Mouse (Mus musculus) thymus, postnatal 36 days (tissue): ENCODE results near the gene Cldn10.

Source experiments
- DNase-seq, 2 experiments: peaks; one replicate each; pipeline ENCODE4 v3.0.0; 2022; ENCODE audit warnings: mixed read lengths in 2 of 2

Cldn10 gene

DNA sequence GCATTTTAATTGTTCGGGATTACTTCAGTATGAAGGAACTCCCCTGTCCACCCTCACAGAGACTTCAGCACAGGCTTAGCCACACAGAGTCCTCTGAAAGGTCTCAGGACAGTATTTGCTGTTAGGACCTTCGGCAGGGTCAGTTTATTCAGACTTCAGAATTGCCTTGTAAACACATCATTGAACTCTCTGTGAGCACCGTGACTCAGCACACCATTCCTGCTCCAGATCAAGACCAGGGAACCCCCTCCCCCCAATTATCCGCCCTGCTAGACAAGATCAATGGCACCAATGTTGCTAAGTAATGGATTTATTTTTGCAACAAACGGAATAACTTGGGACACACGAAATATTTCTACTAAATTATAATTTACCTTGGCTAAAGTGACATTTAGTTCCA is 79.7 kb downstream of the Cldn10 start:
- no peak for DNase-seq

DNA sequence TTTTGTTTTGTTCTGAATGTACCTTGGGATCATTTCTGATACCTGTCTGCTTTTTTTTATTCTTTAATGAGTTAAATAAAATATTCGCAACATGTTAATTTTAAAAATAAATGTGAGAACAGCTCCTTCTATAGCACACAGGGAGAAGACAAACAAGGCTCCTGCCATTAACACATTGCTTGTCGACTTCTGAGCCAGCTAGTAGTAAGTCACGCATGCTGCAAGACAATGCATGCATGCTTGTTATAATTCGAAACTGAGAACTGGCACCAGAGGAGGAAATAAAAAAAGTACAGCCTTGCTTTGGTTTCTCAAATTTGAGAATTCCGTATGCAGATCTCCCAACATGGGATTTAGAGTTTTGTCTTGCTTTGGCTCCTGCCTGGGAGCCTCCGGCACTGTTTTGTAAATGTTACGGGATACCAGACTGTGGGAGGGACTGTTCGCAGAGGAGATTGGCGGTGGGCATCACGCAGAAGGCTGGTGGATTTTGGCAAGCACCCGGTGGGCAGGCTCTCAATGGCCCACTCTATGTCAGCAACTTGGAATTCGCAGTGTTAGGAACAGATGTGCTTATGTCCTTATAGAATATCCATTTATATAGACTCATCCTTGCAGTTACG is 80.5 kb downstream of the Cldn10 start:
- DNase-seq: no peak

GRCm38 (mm10) chr14:118869712-118870111 is 82.0 kb downstream of the Cldn10 start:
- no peak for DNase-seq

- DNase-seq: no peak
Observed at GRCm38 (mm10) chr14:118874126-118874525, 86.4 kb downstream of the Cldn10 start.

GRCm38 (mm10) chr14:118874786-118875415 is 87.2 kb downstream of the Cldn10 start:
- no peak for DNase-seq

DNA sequence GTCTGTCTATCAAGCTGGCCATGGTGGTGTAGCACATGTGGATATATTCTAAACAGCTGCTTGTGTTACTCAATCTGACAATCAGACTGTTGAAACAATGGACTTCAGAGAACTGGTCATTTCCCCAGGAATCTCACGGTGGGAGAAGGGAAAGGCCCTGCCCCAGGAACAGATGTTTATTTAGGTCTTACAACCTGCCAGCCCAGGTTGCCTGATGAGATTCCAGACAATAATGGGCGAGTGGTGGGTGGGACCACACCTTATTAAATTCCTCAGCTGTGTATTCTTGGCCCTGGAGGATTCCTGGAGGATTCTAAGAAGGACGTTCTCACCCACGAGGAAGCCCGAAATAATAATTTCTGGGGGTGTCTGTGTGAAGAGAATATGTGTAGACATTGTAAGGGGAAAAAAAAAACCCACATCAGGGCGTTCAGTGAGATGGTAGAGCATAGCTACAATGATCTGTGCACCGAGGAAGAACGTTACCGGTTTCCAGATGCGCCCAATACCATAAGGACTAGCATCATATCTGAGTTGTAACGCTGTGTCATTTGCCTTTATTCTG is 90.7 kb downstream of the Cldn10 start:
- no peak for DNase-seq

DNA sequence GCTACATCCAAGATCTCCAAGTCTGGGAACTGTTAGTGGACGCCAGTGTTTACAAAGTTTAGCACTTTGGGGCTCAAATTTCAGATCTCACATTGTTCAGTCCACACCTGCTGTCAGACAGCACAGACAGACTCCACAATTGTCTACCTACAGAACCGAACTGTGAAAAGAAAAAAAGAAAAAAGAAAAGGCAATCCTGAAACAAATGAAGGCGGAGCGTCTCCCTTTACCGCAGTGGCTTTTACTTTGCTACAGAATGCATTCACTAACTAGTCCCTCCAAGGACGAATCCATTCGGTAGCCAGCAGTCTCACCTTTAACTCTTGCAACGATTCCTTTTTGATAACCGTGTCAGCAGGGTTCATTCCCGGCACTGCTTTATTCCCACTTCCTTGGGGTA is 93.0 kb downstream of the Cldn10 start:
- DNase-seq: no peak

GRCm38 (mm10) chr14:118883344-118884249 is 95.9 kb downstream of the Cldn10 start:
- DNase-seq: no peak

DNA sequence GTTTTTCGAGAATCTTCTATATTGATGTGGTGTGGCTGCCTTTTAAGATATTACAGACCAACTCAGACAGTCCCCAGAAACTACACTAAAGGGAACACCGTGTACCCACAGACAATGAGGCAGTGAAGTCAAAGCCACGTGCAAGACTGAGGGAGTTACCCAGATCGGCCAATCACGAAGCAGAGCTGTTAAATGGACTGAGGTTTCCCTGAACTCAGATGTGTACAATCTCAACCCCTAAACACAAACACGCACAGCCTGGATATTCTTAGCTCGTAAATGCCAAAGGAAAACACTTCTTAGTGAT is 96.5 kb downstream of the Cldn10 start:
- no peak for DNase-seq

DNA sequence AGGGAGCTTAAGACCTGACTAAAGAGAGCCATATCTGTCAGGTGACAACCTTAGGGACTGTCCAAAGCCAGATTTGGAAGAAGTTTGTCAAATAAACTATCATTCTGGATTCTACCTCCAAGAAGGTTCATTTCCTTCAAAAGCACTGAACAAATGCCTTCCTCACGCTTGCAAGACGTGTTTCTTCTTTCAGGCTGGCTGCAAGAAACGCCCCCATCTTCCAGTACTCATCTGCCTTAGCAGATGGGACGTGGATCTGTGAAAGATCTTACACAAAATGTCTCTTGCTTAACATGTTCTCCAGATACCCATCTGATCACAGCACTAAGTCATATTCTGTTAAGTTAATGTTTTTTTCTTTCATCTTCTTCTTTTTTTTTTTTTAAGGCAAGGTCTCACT is 102.4 kb downstream of the Cldn10 start:
- no peak for DNase-seq

- DNase-seq: no peak
Observed at GRCm38 (mm10) chr14:118895228-118895627, 107.5 kb downstream of the Cldn10 start.

DNA sequence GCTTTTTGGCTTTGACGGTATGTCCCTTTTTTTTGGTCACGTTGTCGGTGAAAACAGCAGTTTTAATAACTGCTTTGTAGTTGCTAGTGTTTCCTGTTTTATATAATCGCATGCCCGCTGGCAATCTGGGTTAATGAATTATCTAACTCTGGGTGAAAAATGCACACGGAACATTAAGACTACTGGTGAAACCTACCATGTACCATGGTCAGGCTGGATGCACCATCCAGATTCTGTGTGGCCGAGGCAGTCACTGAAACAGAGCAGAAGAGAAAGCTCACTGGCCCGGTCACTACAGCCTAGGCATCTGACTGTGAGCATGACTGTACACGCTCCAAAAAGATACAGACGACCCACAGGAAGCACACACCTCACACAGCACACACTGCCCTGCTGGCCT is 107.9 kb downstream of the Cldn10 start:
- no peak for DNase-seq

DNA sequence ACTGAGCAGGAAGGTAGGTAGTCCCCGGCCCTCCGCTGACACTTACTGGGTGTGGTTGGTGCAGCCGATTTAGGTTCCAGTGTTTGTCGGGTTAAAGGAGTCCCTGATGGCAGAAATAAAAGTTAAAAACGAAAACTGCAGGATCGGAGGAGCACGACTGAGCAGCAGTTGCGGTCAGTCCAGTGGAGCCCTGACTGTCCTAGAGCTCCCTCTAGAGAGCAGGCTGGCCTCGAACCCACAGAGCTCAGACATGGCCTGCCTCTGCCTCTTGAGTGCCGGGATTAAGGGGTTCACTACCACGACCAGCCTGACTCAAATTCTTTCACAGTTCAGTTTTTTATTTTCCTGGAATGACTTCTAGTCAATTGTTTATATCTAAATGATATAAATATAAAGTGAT is 112.2 kb downstream of the Cldn10 start:
- DNase-seq: no peak

DNA sequence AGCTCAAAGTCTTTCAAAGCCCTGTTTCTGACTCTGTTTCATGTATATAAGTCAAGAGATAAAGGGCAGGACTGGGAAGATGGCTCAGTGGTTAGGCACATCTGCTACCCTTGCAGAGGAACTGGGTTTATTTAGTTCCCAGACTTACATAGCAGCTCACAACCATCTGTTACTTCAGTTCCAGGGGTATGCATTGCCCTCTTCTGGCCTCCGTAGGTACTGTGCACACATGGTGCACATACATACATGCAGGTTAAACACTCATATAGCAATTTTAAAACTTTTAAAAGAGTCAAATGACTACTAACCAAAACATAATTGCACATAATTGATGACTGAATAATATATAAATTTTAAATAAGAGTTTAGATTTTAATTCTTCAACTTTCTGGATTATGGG is 113.2 kb downstream of the Cldn10 start:
- DNase-seq: no peak

- no peak for DNase-seq
Observed at GRCm38 (mm10) chr14:118903397-118903796, 115.7 kb downstream of the Cldn10 start.

DNA sequence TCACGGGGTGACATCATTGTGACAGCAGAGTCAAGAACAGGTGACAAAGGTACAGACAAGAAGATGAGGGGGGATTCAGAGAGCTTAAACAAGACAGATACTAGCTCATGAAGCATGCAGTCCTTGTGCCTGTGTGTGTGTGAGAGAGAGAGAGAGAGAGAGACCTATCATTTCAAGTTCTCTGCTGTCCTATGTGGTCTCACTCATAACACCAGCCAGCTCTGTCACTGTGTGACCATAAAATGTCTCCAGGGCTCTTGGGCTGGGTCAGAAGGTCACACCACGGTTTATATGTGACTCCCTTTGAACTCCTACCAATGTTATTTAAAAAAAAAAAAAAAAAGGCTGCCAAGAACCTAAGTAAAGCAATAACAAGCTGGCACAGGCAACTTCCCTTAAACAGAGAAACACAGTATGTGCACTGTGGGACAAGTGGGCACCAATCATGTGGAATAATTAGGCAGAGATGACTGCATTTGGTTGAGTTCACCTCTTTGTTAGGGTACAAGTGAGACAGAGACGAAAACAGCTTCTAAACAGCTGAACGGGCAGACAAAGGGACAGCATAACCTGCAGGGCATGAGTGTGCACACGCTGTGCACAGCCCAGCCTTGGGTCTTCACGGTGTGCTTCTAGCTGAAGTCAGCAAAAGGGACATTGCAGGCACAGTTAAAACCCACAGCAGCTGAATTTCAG is 116.3 kb downstream of the Cldn10 start:
- no peak for DNase-seq

GRCm38 (mm10) chr14:118907592-118907991 is 119.9 kb downstream of the Cldn10 start:
- no peak for DNase-seq

GRCm38 (mm10) chr14:118909872-118910271 is 122.2 kb downstream of the Cldn10 start:
- DNase-seq: no peak

GRCm38 (mm10) chr14:118910332-118911222 is 122.9 kb downstream of the Cldn10 start:
- DNase-seq: peak; percentile 57 to 62

DNA sequence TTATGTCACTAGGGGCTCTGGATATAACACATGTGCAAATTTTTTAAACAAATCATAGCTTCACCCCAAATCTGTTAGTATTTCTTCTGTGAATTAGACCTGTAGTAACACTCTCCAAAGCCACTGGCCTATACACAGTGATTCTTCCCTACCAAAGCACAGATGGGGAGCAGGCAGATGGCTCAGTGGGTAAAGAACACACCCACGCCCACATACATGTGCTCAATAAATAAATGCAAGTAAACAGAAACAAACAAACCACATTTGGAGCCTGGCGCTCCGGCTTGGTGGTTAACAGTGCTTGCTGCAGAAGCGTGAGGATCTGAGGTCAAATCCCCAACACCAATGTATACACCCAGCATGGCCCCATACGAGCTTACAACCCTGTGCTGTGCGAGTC is 123.8 kb downstream of the Cldn10 start:
- DNase-seq: no peak

DNA sequence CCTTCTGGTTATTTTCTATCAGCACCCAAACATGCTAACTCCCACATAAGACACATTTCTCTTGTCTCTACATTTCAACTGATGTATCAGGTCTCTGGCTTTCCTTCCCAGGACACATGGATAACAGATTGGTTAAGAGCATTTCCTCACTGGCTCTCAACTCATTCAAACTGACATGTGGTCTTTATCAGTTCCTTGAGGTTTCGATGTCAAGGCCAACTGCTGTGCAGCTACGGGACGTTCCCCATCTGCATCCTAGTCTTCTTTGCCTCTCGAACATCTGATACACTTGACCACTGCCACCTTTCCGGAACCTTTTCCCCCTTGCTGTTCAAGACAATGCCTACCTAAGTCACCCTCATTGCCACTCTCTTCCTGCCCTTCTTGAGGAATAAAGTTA is 125.9 kb downstream of the Cldn10 start:
- DNase-seq: no peak

- DNase-seq: no peak
Observed at GRCm38 (mm10) chr14:118919025-118919424, 131.3 kb downstream of the Cldn10 start.
